Mouse (Mus musculus) adrenal gland, adult 18-20 months (tissue): Measurements from ENCODE around the gene Galnt10. TPM values are rescaled to one million over a fixed set of nuclear protein-coding genes. Genes with fewer than 3 reads are reported as not detected.

Experiments used
- DNase-seq, 2 experiments: peaks; one replicate each; pipeline ENCODE4 v3.0.0; 2021 to 2022; ENCODE audit warnings: low spot score in 2 of 2
- total RNA-seq, 2 experiments: library from RNA; stranded (reverse); gene quantifications; 1 replicate in 1 of 2; 2 replicates in 1 of 2; pipeline ENCODE4 v1.2.3; 2021

The Galnt10 gene
- total RNA-seq, 2 experiments from 2014 or later, result 32.0 to 57.3 TPM

DNA sequence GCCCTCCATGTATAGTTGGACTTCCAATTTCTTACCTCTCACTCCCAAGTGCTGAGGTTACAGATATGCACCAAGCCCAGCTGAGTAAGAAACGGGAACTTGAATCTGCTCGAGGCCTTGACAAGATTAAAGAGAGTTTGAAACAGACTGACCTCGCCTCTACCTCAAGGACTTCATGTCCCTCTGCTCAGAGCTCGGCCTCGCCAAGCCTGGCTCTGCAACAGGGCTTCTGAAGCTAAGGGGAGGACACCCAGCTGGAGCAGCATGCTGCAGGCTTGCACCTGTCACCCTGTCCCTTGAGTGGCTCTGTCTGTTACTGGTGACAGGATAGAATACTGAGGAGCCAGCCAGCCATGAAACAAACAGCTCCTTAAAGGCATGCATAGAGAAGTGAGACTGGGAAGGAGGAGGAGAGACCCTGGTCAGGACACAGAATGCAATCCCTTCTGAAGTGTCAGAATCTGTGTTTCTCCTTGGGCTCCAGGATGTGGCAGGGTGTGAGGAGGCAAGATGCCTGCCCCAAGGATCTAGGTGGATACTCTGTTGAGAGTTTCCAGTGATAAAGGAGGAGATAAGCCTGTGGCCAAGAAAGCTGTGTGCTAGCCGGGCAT, 11.2 kb upstream of the Galnt10 start:
- DNase-seq, result peak in 1 of 2 experiments; percentile 29

DNA sequence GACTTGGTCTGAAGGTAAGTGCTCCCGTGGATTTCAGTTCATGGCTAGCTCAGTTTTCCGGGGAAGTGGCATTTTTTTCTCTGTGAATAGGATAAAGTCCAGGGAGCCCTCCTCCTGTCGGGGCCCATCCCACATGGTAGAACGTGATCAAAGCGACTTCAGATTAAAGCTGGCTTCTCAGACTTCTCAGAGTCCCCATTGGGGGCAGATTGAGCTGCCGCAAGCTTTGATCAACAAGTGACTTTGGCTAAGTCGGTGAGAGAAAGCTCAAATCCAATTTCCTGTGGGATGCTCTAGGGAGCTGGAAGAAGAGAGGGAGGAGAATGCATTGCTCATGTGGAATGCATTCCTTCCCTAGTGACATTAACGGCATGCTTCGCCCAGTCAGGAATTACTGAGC, 10.1 kb upstream of the Galnt10 start:
- peak in 1 of 2 experiments; percentile 12 for DNase-seq

- peak in 1 of 2 experiments; percentile 8 for DNase-seq
These were observed 1.6 kb upstream of the Galnt10 start for GRCm38 (mm10) chr11:57643691-57644090.

DNA sequence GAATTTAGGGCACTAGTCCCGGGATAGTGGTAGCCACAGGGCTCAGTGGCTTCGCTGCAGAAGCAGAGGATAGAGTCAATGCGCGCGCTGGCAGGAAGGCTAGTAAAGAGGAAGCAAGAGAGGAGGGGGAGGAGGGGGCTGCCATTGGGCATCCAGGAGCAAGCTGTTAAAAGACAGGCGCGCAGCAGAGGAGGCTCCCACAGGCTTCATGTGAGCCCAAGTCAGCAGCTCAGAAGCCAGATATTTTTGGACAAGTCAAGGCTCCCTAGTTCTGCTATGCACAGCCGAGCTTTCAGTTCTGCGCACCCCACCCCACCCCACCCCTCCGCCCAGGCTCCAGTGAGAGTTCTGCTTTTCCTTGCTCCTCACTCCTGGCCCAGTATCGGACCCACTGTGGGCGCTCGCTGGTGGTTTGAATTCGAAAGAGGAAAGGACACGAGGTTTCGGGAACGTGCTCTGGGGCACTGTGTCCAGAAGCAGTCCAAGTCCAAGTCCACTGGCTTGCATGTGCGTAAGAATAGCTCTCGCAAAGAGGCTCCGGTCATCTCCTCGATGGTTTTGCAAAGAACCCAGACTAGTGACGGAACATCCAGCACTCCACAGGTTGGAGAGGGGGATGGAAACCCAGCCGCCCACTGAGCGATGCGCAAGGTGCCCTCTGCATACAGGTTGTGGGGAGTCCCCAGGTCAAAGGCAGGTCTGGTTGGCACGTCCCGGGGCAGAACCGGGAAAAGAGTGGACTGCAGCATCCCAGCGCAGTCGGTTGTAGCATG, 811 bp upstream of the Galnt10 start:
- DNase-seq, result peak in 1 of 2 experiments; percentile 38

GRCm38 (mm10) chr11:57645847-57646246, 605 bp downstream of the Galnt10 start:
- no peak for DNase-seq

- peak in 1 of 2 experiments; percentile 19 for DNase-seq
These were observed 1.2 kb downstream of the Galnt10 start for GRCm38 (mm10) chr11:57646416-57646815.

GRCm38 (mm10) chr11:57646940-57647339, 1.7 kb downstream of the Galnt10 start:
- DNase-seq, result peak in 1 of 2 experiments; percentile 21

GRCm38 (mm10) chr11:57647446-57647845, 2.2 kb downstream of the Galnt10 start:
- DNase-seq, result peak in 1 of 2 experiments; percentile 24

DNA sequence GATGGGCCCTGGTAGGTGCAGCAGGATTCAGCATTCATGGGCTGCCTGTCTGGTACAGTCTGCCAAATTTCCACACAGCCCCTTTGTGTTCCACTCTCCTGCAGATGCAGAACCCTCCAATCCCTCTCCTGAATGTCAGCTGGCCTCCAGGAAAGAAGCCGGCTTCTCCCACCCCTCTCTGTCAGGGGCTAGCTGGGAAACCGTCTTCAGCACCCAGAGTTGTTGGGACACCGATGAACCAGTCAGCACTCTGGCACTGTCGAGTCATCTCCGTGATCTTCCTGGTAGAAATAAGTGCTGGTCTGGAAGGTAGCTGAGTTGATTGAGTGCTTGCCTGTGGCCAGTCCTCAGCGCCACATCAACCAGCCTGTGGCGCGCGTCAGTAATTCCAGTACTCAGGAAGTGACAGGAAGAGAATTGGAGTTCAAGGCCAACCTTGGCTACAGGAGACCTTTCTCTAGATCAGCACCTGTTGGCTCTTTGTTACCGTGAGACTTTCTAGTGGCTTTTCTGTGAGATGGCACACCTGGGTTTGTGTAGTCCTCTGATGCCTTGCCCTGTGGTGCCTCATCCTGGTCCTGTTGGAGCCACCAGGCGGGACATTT, 3.1 kb downstream of the Galnt10 start:
- DNase-seq, result peak in 1 of 2 experiments; percentile 15

- peak in 1 of 2 experiments; percentile 13 for DNase-seq
These were observed 4.0 kb downstream of the Galnt10 start for GRCm38 (mm10) chr11:57649269-57649668.

- peak in 1 of 2 experiments; percentile 13 for DNase-seq
These were observed 4.4 kb downstream of the Galnt10 start for GRCm38 (mm10) chr11:57649671-57650070.

DNA sequence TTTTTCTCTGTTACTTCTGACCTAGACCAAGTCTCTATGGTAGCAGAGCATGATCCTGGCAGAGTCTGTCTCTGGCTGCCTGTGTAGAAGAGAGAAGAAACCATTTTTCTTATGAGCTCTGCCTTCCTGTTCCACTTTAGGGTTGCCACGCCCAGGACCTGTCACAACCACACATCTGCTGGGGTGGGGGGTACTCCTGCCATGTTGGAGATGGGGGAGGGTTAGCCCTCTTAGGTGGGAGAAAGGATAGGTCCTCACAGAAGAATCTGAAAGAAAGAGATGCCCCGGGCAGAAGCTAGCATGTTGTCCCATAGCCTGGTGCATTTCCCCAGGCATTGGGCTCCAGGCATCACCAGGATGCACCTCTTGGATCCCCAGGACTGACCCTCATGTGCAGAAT, 5.6 kb downstream of the Galnt10 start:
- peak in 1 of 2 experiments; percentile 16 for DNase-seq

- DNase-seq, result peak in 1 of 2 experiments; percentile 15
These were observed 6.1 kb downstream of the Galnt10 start for GRCm38 (mm10) chr11:57651281-57651810.

DNA sequence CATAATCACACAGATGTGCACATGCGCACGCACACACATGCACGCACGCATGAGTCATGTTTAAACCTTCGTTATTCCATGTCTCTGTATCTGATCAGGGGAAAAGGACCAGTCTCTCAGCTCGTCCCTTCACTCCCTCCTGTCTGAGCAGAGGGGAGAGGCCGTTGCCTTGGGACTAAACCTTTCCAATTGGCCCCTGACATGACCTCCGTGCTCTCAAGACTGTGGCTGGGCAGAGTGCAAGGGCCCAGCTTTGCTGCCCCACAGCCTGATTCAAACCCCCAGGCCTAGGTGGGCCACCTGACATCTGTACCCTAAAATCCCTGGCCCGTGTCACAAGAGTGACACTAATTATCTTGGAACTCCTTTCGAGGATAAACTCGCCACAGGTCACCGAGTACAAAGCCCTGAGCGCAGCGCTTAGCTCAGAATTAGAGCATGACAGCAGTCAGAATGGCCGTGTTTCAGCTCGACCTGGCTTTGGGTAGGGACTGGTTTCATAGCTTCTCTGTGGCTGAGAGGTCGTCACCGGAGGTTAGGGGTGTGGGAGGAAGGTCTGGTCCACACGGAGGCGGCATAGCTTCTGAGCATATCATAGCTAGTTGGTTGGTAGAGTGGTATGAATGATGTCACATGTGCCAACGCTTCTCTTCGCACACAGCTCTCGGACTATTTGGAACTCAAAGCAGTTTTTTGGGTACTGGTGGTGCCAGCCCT, 7.1 kb downstream of the Galnt10 start:
- peak in 1 of 2 experiments; percentile 17 for DNase-seq

- peak in 1 of 2 experiments; percentile 16 for DNase-seq
These were observed 7.8 kb downstream of the Galnt10 start for GRCm38 (mm10) chr11:57652923-57653660.

GRCm38 (mm10) chr11:57653796-57654195, 8.6 kb downstream of the Galnt10 start:
- DNase-seq, result peak in 1 of 2 experiments; percentile 11

DNA sequence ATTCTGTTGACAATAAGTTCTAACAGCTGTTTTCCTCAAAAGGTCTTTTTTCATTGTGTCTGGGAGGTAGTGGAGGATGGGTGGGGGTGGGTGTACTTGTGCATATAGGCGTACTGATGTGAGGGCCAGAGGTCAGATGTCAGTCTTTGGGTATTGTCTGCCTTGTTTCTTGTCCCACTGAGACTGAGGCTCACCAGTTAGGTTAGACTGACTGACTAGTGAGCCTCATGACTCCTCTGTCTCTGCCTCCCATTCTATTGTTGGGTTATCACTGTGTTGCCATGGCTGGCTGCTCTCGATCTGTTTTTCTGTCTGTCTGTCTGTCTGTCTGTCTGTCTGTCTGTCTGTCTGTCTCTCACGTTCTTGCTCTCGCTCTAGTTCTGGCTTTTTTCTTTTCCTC, 9.1 kb downstream of the Galnt10 start:
- DNase-seq, result peak in 1 of 2 experiments; percentile 11

GRCm38 (mm10) chr11:57654977-57655397, 9.7 kb downstream of the Galnt10 start:
- DNase-seq, result peak in 1 of 2 experiments; percentile 16

- peak in 1 of 2 experiments; percentile 14 for DNase-seq
These were observed 10.6 kb downstream of the Galnt10 start for GRCm38 (mm10) chr11:57655669-57656325.
